Mouse (Mus musculus) thymus, postnatal 10 days (tissue): ENCODE measurements at regions not wholly inside any gene's neighbourhood (a gene's known extent, or its start where the extent isn't known, plus 50 kb on each side); places are given as distances from the start of the nearest gene placed in this dataset.
A peak's percentile ranks its signal among the peaks of the same experiment; 100 is the strongest.

Experiments
- DNase-seq, 2 experiments: peaks; one replicate each; pipeline ENCODE4 v3.0.0; 2021; ENCODE audit warnings: low spot score in 2 of 2

DNA sequence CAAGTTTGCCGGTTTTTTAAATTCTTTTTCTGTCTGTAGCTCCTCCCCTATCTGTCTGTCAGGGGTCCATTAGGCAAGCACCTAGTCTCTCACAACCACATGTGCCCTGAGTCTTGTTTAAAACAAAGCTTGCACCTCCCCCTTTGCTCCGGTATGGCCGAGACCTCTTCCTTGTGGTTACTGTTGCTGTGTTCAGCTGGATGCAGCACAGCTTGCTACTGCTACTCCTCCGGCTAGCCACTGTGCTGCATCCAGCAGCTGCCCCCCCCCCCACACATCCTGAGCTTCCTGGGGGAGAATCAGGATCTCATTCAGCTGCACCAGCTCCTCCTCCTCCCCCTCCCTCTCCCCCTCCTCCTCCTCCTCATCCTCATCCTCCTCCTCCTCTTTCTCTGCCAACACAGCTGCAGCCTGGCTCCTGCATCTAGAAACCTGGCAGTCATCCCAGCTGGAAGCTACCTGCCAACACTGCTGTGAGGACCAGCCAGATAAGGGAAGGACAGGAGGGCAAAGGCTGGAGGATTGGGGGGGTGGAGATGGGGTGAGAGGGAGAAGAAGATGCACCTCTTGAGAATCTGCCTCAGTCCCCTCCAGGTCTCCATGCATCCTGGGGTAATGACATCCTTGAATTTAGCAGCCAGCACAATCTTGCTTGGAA lies 114.8 kb upstream of the Tmem260 start:
- DNase-seq: peak in 1 of 2 experiments; percentile 12

DNA sequence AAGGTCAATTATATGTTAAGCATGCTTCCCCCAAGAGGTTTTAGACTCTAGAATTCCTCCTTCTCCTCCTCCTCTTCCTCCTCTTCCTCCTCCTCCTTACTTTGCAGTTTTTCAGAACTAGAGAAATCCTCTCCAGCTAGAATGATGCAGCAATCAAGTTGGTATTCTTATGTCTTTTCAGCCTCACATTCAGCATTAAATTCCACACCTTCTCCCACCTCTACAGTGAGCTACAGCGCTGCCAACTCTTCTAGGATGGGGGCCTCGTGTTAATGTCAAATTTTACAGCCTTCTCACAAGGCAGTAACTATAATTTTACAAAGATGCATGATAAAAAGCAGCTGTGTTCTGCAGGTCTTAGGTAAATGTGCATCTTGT lies 114.3 kb upstream of the Tmem260 start:
- no peak for DNase-seq

DNA sequence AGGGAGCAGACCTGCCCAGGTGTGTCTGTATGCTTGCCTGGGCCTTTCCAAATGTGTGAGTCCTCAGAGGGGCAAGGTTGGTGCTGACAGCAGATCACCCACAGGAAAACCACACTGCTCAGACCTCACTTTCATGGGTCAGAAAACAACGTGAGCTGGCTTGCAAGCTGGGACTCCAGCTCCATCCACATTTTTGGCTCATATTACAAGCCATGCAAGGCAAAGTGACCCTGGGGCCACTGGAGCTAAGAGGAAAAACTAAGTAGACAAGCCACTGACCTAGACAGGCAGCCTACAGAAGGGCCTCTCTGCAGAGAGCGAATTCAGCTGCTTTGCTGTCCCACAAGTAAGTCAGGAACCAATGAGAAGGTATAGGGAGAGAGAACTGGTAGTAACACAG lies 113.7 kb upstream of the Tmem260 start:
- no peak for DNase-seq

DNA sequence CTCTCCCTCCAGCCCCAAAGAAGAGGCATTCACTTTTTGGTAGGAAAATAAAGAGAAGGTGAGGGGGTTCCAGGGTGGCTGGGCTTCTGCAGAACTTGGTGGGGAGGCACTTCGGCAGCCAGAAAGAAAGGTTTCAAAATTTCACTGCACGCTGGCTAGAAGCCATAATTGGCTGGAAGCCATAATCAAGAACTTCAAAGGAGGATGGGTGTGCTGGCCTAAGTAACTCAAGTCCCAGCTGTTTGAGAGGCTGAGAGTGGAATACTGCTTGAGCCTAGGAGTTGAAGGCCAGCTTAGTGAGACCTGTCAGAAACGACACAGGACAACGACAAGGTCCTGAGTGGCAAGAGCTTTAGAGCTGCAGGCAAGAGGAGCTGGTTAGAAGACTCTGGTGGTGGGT lies 113.3 kb upstream of the Tmem260 start:
- no peak for DNase-seq

DNA sequence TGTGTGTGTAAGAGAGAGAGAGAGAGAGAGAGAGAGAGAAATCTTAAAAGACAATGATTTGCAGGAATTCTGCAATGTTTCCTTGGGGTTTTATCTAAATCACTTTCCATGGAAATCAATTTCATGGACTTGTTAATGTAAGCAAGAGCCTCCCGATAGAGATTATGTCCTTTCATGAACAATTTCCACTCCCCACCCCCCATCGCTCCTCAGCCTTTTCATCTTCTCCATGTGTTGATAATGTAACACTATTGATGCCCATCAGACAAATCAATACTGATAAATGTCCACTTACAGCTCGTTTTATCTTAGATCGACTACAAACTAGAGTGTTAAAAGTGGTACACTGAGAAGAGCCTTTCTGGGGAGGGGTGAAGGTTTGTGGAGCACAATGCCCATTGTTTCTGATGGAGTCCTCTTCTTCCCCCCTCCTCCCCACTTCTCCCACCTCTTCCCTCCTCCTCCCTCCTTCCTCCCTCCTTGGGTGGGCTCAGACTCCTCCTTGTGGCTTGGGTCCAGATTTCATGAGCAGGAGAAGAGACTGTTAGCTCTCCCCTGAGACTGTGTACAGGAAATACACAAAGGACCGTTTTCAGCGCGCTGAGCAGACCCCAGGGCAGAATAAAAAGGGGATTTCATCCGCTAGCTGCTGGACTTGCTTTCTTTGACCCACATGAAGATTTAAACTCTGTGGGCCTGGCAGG lies 111.7 kb upstream of the Tmem260 start:
- DNase-seq: no peak

DNA sequence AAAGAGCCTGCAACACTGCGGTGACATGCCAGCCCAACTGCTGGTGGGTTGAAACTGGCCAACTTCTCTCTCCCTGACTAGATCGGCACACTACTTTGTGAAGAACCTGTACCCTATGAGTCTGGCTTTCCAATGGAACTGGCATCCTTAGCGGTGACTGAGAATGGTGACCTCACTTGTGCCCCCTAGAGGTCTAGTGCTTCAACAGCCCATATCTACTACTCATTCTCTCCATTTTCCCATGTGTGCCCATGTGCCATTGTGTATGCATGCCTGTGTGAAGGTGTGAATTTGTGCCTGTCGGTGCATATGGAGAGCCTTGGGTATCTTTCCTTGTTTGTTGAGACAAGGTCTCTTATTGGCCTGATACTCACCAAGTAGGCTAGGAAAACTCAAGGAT lies 106.5 kb upstream of the Tmem260 start:
- DNase-seq: no peak

DNA sequence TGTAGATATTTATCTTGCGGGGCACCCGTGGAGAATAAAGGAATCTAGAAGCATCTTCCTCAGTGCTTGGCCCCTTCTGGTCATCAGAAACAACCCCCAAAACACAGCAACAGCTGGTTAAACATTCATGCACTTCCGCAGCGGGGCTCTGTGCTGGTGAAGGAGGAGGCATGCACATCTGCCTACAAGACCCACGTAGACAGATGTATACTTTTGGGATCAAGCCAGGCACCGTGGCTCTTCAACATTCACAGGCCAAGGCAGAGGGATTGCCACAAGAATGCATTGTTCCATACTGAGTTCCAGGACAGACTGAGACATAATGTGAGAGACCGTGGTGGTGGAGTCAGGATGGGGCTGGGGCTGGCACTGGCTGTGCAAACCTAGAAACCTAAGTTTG lies 103.0 kb upstream of the Tmem260 start:
- DNase-seq: no peak

DNA sequence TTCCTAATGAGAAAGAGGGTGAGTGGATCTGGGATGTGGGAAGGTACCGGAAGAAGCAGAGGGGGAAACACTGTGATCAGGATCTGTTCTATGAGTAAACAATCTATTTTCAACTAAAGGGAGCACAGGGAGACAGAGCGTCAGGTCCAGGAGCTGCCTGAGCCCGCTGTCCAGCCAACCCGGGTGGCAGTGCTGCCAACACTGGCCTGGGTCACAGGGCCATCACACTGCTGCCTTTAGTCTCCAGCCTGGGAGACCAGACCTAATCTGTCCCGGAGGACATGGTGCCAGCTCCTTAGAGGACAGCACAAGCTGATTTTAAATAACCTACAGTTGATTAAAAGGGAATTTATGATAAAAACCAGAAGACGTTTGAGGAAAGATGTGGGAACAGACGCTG lies 100.0 kb upstream of the Tmem260 start:
- no peak for DNase-seq

DNA sequence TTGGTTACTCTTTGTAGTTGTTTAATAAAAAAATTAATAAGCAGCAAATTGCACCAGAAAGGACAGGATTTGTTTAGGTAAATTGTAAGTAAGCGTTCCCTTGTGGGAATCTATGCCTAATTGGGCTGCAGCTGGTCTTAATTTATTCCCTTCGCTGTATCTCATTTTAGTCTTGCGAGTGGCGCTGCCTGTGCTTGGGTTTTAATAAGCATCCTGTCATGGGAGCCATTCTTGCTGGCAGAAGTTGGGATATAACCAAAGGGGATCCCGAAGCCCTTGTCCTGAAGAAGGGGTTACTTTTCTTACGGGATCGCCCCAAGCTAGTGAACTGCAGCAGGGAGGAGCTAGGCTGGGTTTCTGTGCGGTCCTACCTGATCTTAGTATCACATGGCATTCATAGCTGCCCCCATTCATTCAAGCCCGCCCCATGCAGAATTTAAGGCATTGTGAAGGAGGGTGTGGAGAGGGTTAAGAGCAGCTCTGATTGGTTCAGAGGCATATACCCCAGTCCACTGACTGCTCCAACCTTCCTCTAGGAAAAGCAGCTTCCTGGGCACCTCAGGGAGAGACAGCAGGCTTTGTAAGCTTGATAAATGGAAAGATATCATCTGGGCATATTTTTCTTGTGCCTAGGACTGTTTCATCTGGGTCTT lies 96.4 kb upstream of the Tmem260 start:
- DNase-seq: no peak

DNA sequence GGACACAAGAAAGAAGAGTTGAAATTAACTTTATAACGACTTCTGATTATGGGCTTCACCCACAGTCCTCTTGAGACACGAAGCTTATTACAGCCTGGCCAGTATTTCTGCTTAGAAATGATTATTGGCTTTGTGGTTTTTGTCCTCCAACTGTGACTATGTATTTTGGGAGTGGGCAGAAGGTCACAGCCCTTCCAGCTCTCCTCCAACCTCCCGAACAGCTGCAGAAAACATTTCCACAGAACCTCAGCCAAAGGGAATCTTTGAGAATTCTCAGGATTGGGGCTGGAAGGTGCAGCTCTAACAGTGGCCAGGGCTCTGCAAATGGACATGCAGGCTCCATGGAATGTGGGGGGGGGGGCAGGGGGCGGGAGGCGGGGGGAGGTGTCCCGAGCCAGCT lies 94.3 kb upstream of the Tmem260 start:
- no peak for DNase-seq

DNA sequence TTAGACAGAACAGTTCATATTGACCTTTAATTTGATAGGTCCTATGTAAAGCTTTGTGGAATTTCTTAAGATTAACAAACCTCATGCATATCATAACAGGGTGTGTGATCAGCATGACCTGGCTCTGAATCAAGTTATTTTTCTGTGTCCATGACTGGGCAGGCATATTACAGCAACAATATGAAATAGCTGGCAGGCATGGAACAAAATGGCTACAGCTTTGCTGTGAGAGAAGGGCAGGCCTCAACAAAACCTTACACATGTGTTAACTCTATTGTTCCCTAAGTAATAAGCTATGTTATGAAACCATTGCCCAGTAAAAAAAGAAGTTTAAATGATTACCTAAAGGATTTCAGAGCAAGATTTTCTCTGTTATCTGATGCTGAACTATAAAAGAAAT lies 93.1 kb upstream of the Tmem260 start:
- DNase-seq: no peak

DNA sequence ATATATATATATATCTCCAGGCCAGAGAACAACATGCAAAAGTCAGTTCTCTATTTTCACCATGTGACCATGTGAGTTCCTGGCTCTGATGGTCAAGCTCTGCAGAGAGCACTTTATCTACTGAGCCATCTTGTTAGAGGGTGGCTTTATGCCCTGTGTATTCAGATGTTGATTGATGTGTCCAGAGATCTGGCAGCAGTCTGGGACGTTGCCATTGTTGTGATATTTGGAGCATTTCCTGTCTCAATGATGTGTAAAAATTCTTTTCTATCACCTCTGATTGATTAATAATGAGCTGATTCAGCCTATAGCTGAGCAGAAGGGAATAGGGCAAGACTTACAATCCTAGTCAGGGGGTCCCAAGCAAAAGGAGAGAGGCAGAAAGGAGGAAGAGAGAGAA lies 91.7 kb upstream of the Tmem260 start:
- no peak for DNase-seq

DNA sequence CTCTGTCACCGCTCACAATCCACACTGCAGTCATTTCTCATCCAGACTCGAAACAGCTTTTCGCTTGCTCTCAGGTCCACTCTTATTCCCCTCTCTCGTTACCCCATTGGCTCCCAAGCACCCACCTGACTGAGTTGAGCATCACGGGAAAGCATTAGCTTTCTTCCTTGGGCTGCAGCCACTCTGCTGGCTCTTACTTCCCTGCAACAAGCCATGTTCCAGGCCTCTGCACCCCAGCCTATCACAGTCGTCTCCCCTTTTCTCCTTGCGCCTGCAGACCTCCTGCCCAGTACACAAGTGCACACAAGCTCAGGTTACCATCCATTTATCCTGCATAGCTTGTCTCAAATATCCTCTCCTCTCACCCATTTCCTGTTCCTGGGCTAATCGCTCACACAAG lies 88.5 kb upstream of the Tmem260 start:
- no peak for DNase-seq

DNA sequence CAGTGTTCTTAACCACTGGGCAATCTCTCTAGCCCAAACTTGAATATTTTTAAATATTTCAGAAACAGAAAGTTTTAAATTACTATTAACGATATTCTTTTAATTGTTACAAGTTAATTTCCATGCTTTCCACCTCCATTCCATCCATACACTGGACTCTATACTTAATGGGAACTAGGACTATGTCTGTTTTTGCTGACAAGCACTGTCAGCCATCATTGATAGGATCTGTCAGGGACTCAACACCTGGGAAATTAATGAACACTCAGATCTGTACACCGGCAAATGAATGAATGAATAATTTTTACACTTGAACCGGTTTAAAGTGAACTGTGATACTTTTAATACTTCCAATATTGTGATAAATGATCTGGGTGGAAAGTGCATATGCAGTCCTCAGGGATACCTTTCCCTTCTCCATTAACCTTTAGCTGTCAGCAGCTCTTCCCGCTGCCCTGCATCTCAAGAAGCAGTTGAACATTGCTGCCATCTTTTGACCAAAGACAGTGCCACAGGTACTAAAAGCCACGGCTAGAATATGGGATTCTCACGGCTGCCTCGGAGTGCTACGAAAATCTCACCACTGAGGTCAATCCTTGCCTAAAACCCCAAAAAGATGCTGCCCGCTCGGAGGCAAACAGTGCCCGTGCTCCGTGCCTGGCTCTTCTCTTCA lies 87.3 kb upstream of the Tmem260 start:
- DNase-seq: no peak

DNA sequence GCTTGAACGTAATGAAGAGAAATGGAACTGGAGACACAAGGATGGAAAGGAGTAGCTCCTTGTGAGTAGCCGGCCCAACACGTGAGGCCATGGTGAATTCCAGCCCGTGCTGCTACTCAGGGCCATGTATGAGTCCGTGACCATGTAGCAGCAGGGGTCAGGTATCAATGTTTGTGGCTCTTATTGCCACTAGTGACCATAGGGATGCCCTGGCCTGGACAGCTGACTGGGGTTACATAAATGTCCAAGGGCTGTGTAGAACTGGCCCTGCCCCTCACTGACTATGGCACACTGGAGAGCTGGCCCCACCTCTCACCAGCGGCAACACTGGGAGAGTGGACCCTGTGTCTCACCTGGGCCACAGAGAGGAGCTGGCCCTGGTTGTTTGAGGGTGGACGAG lies 84.1 kb upstream of the Tmem260 start:
- no peak for DNase-seq

DNA sequence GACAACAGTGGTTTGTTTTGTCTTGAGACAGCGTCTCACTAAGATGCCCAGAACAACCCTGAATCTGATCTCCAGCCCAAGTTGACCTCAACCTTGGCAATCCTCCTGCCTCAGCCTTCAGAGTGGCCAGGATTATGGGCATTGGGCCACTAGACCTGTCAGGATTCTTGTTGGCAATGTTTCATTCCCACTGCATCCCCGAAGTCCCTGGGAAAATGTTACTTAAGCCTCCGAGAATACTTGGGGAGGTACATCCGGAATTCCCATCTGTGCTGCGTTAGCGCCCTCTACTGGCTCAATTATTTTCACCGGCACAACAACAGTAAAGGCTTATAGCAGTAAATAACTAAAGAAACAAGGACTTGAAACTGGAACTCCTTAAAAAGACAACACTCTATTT lies 78.9 kb upstream of the Tmem260 start:
- DNase-seq: peak; percentile 25 to 71

DNA sequence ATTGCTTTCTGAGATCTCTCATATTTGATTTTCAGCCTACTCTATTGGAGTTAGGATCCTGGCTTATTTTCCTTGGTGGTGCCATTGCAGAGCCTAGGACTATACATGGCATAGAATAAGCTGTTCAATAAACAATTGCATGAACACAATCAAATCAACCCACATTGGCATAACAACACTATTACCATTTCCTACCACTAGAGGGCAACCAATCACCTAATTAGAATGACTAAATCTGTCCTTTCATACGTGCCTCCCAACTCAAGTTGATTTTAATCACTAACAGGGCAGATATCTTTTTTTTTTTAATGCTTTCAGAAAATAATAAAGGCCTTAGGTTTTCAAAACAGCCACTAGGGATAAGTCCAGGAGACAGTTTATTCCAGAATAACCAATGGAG lies 75.6 kb upstream of the Tmem260 start:
- DNase-seq: peak in 1 of 2 experiments; percentile 67

DNA sequence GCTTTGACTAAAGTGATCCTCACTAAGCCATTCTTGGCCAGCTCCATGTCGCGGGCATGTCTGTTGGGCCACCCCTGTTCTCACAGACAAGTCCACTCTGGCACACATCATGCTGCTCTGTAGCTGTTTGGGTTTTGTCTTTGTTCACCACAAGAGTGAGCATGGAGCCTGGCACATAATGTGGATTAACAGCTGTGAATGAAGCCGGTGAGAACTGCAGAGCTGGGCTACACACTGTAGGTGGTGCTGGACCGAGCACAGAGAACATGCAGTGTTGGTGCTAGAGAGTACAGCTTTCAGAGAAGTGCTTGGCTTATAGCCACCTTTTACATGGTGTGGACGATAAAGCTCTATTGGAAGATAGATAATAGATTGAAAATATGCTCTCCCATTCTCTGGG lies 74.2 kb upstream of the Tmem260 start:
- peak; percentile 7 to 26 for DNase-seq

DNA sequence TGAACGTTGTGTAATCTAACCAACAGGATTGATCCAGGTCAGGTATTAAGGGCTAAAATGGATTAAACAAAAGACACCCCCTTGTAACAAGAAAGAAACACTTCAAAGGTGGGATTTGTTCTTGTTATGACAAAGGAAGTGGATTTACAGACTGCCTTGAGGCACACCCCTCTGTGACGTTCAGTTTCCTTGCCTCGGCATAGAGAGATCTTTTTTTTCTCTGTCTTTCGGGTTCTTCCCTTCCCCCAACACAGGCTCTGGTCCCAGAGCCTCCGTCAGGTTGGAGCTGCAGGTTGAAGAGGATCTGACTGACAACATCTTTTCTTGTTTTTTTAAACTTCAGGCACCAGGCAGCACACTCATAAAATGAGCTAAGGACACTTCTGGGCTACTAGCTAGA lies 69.8 kb upstream of the Tmem260 start:
- DNase-seq: peak; percentile 22 to 32
